Mouse (Mus musculus) cerebral cortex, adult 2 months (tissue): ENCODE measurements around the gene Klhdc4.

Experiments
- WGBS: fragments of 180-500 bp; shearing (Covaris S2); methylation state at CpG from one replicate; pipeline ENCODE4 v1.1.7; 2018; 5-methylcytosine and 5-hydroxymethylcytosine counted together

Klhdc4 gene

GRCm38 (mm10) chr8:121829048-121829776, at the start of gene Klhdc4:
Gene Klhdc4 (minus strand): TSS chr8:121829569.
- under 1% methylated on average over 67 of the region's 68 CpGs for WGBS

DNA sequence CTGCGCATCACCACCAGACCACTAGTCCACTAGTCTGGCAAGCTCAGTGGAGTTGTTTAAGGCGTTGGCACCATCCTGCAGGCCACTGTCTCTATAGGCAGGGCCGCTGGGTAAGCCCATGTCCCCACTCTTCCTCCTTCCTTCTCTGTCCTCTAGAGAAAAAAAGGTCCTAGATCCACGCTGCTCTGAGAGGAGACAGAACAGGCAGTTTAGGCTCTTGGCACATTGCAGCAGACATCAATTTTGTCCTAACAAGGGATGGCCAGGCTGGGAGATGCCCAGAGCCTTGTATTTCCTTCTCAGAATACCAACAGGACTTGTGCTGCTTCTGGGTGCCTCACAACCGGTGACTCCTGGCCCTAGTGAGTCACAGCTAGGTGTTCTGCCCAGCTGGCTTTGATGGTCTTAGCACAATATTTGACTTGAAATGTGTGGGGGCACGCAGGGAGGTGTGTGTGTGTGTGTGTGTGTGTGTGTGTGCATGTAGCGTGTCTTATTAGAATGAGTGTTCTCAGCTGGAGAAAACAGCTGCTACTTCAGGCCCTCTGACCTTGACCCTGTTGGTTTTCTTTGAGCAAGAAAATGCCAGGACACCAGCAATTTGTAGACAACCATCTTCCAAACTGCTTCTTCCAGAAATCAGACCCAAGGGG, 48.6 kb upstream of the Klhdc4 start:
- WGBS: 85% methylated on average over 7 of the region's 7 CpGs

- WGBS: 26% methylated on average over 5 of the region's 5 CpGs
Measured at GRCm38 (mm10) chr8:121877212-121877611, 47.8 kb upstream of the Klhdc4 start.

GRCm38 (mm10) chr8:121875517-121875916, 46.1 kb upstream of the Klhdc4 start:
- 69% methylated on average over 9 of the region's 9 CpGs for WGBS

GRCm38 (mm10) chr8:121875045-121875444, 45.7 kb upstream of the Klhdc4 start:
- 29% methylated on average over 3 of the region's 3 CpGs for WGBS

DNA sequence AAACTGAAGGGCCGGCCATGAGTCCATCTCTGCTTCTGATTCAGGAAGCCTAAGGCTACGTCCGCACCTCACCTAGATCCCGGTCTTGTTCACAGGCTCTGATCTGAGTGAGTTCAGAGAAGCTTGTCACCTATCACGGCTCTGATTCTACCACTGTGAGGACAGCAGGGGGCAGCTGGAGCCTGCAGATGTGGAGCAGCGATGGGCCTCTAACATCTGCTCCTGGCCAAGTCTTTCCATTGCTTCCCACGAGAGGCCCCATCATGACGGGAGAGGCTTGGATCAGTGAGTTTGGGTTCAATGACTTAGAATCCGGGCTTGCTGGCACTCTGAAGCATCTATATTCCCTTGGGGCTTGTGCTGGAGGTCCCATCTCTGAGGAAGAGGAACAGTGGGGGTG, 44.7 kb upstream of the Klhdc4 start:
- 68% methylated on average over 9 of the region's 9 CpGs for WGBS

GRCm38 (mm10) chr8:121871833-121872440, 42.6 kb upstream of the Klhdc4 start:
- 31% methylated on average over 10 of the region's 10 CpGs for WGBS

DNA sequence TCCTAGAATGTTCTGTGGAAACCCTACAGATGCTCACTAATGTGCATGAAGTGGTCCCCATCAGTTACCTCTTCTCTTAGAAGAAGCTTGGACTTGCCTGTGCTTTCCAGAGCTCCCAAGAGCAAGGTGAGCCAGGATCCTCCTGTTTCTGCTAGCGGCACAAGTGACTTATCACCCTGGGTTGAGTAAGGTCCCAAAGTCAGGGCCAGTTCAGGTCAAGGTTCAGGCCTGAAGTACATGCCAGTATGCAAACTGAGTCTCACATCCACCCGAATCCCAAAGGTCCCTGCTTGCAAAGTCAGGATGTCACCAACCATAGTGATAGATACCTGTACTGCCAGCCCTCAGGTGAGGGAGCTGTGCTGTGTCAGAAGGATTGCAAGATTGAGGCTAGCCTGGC, 40.8 kb upstream of the Klhdc4 start:
- 97% methylated on average over 2 of the region's 2 CpGs for WGBS

DNA sequence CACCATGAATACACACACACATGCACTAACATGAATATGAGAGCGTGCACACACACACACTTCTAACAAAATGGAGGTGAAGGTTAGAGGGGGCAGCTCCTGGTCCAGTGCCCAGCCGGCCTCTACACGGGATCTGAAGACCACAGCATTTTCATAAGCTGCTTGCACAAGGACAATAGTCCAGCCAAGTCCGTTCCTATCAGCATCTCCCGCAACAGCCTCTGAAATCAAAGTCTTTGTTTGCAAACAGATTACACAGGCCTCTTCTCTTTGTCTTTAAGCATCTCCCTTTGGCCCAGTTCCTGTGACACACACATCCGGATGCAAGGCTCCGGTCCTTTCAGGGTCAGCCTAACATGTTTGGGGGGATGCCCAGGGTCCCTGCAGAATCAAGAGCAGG, 39.5 kb upstream of the Klhdc4 start:
- 85% methylated on average over 7 of the region's 7 CpGs for WGBS

- 74% methylated on average over 5 of the region's 5 CpGs for WGBS
Measured at GRCm38 (mm10) chr8:121868196-121868595, 38.8 kb upstream of the Klhdc4 start.

DNA sequence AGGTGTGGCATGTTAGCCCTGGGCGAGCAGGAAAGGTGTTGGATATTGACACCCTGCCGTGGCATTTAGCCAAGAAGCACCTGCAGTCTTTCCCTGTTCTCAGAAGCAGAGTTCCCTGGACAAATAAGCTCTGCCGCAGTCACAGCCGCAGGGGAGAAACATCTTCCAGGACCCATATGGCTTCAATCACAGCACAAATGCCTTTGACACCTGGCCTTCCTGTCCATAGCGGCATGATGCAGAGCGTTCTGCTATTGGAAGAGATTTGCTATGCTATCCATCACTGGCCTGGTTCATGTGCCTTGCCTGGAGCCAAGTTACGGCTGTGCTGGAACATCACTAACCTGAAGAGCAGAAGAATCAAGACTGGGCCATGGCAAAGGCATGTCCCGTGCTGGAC, 36.0 kb upstream of the Klhdc4 start:
- WGBS: 84% methylated on average over 8 of the region's 8 CpGs

DNA sequence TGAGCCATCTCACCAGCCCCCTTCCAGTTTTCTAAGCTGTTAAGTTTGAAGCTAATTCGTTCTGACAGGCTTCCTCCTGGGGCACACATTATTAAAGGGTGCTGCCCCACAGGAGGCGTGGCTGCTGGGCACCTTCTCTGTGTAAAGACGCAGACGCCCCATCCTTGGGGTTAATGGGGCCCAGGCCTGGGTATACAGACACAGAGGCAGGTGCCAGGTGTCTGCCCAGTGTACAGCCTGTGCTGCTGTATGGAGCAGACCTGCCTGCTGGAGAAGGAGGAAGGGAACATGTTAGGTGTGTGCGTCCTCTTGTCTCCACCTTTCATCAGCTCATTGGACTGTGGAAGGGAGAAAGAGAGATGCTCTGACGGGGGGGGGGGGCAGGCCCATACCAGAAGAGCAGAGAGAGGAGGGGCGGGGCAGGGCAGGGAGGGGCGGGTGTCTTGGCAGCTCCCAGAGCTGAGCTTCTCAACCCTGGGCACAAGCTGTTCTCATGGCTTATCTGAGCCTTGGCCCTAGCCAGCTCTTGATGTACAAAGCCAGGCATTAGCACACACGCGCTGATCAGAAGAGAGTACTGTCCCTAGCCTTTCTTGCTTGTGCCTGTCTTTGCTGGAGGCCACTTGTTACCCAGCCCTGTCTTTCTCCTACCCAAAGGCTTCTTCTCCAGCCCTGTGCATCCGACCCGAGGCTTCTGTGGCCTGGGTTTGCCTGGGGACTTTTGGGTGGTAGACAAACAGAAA, 32.6 kb upstream of the Klhdc4 start:
- 75% methylated on average over 12 of the region's 12 CpGs for WGBS

DNA sequence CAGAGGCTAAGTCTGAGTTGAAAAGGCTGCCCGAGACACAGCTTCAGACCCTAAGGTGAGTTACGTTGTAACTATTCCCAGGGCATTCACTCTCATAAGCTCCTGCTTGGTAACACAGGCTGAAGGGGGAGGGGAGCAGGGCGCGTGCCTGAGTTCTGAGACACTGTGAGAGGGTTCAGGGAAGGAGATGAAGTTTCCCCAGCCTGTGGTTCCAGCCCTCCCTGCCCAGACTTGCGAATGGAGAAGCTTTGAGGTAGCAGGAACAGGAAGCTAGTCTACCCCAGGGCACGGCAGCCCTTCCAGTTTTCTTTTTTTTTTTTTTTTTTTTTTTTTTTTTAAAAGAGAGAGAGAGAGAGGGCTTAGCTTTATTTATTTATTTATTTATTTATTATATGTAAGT, 31.9 kb upstream of the Klhdc4 start:
- WGBS: 68% methylated on average over 6 of the region's 6 CpGs

- 63% methylated on average over 2 of the region's 2 CpGs for WGBS
Measured at GRCm38 (mm10) chr8:121857747-121858146, 28.4 kb upstream of the Klhdc4 start.

- WGBS: 70% methylated on average over 9 of the region's 9 CpGs
Measured at GRCm38 (mm10) chr8:121857331-121857730, 28.0 kb upstream of the Klhdc4 start.

GRCm38 (mm10) chr8:121856071-121856746, 26.8 kb upstream of the Klhdc4 start:
- WGBS: 74% methylated on average over 14 of the region's 14 CpGs

GRCm38 (mm10) chr8:121853586-121853985, 24.2 kb upstream of the Klhdc4 start:
- WGBS: 72% methylated on average over 2 of the region's 2 CpGs

DNA sequence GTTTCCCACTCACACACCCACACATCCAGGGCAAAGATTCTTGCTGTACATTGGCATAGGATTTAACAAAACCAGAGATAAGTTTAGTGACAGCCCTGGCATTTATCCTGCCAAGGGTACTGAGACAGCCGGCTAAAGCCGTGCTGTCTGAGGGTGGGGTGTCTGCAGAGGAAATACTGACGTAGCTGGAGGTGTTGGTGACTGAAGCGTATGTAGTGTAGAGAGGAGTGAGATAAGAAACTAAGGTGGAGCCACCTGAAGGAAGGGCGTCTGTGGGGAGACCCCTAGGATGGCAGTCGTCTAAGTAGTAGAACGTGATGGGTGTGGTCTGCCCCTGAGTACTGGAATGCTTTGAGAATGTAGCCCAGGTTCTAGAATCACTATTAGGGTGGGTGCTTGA, 23.1 kb upstream of the Klhdc4 start:
- WGBS: 48% methylated on average over 7 of the region's 7 CpGs

- WGBS: 74% methylated on average over 7 of the region's 7 CpGs
Measured at GRCm38 (mm10) chr8:121851716-121852115, 22.3 kb upstream of the Klhdc4 start.

GRCm38 (mm10) chr8:121850821-121851470, 21.6 kb upstream of the Klhdc4 start:
- 8% methylated on average over 24 of the region's 24 CpGs for WGBS

DNA sequence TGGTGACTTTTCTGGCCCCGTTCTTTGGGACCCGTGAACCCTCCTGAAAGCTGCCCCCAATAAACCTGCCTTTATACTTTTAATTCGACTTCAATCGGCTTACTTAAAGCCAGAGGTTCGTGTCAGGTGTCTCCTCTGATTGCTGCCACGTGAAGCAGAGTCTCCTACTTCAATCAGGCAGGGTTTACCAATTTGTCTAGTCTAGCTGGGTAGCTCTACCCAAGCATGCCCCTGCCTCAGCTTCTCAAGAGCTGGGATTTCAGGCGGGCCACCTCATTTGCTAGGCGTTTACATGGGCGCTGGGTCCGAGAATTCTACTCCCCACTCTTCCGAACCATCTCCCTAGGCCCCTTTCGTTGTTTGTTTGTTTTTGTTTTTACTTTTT, 21.1 kb upstream of the Klhdc4 start:
- 45% methylated on average over 12 of the region's 12 CpGs for WGBS
